In genomic region chr4:136333191-136333590, GRCm38 (mm10) we compare ENCODE assay signal across 29 mouse cellular contexts. TPM values are rescaled to one million over a fixed set of nuclear protein-coding genes. Genes with fewer than 3 reads are reported as not detected.
DNase-seq lines count a peak whose midpoint lies in the region; ATAC-seq and TF ChIP-seq lines count a peak whose summit lies in the region.
"Had no signal": no experiment of that assay in that cellular context is flagged by ENCODE, and none has a peak within 500 bp of the region (broad histone marks: within the 10 kb centered on the region; RNA-seq: fewer than 3 reads in every experiment).

No protein-coding gene starts in this region.

- no peak for TF ChIP-seq POLR2A in embryonic fibroblast, embryonic 13.5 days (IDR thresholded peaks at IDR 0.05; ENCODE audit: low read depth, low read length)

- H3K27ac ChIP-seq in heart, embryonic 13.5 days (replicated peaks) = peak overlapping the region; percentile 48; the same call in 1 of the 2 replicates
- no peak overlapping the region for H3K27ac ChIP-seq in lung, postnatal 0 days (ENCODE audit: low read length)
- peak overlapping the region; percentile 90 for H3K27ac ChIP-seq in embryonic fibroblast, embryonic 13.5 days (ENCODE audit: insufficient read depth, low read length)
- H3K27ac ChIP-seq: embryonic facial prominence, embryonic 10.5 days; embryonic facial prominence, embryonic 12.5 days; forebrain, embryonic 10.5 days; forebrain, embryonic 12.5 days had no signal

- no peak for TF ChIP-seq CTCF in lung, postnatal 0 days (IDR thresholded peaks at IDR 0.05)
- no peak for TF ChIP-seq CTCF in embryonic fibroblast, embryonic 13.5 days (IDR thresholded peaks at IDR 0.05; ENCODE audit: borderline replicate concordance, insufficient read depth, low read length)

- 0 out of 2 replicates have a peak, but pooled peaks have one; percentile 21 for TF ChIP-seq EP300 in lung, postnatal 0 days (IDR thresholded peaks at IDR 0.05)

- no peak overlapping the region for H3K4me2 ChIP-seq in heart, embryonic 13.5 days
- H3K4me2 ChIP-seq in lung, postnatal 0 days (replicated peaks; ENCODE audit: low read depth, low read length) = no peak overlapping the region
- H3K4me2 ChIP-seq: embryonic facial prominence, embryonic 12.5 days; forebrain, embryonic 12.5 days had no signal

- DNase-seq in heart, adult 8-10 months (ENCODE audit: low spot score) = no peak
- DNase-seq in lung, postnatal 0 days (ENCODE audit: low spot score) = no peak
- DNase-seq in lung, adult 18-20 months = no peak
- peak; percentile 81 for DNase-seq in Muller cell, postnatal 12 days (ENCODE audit: inconsistent ontology term)
- DNase-seq in testis, postnatal 14 days (ENCODE audit: low spot score) = no peak
- DNase-seq in right cerebral cortex, postnatal 14 days = no peak
- DNase-seq: adrenal gland, adult 8-10 months; adrenal gland, postnatal 14 days; adrenal gland, postnatal 36 days; B cell, adult 2 months; cerebellum, adult 11-12 months; cerebellum, adult 2 months; cerebellum, adult 9-10 months; cerebellum, postnatal 10 days; cerebellum, postnatal 25 days had no signal

- peaks cover 75% of the 10 kb centered on the region for H3K36me3 ChIP-seq in heart, embryonic 13.5 days
- 0 out of 2 replicates have a peak, but pooled peaks cover 8% of the 10 kb centered on the region for H3K36me3 ChIP-seq in lung, postnatal 0 days (ENCODE audit: insufficient read depth, low read length)

- no peaks in the 10 kb centered on the region for H3K9me3 ChIP-seq in heart, embryonic 13.5 days
- H3K9me3 ChIP-seq in lung, postnatal 0 days (ENCODE audit: low read length) = no peaks in the 10 kb centered on the region
- H3K9me3 ChIP-seq: embryonic facial prominence, embryonic 10.5 days; embryonic facial prominence, embryonic 12.5 days; forebrain, embryonic 10.5 days; forebrain, embryonic 12.5 days; G1E had no signal

- H3K4me1 ChIP-seq in heart, embryonic 13.5 days = peaks cover 42% of the 10 kb centered on the region
- H3K4me1 ChIP-seq in lung, postnatal 0 days (ENCODE audit: insufficient read depth, low read depth, low read length) = no peaks in the 10 kb centered on the region
- peaks cover 6% of the 10 kb centered on the region for H3K4me1 ChIP-seq in embryonic fibroblast, embryonic 13.5 days (ENCODE audit: control insufficient read depth, insufficient read depth, low read length)
- H3K4me1 ChIP-seq: embryonic facial prominence, embryonic 10.5 days; embryonic facial prominence, embryonic 12.5 days; forebrain, embryonic 10.5 days; forebrain, embryonic 12.5 days had no signal

- WGBS in heart, embryonic 13.5 days = 58% methylated on average over 3 of the region's 3 CpGs
- 77% methylated on average over 3 of the region's 3 CpGs for WGBS in lung, postnatal 0 days

- no peaks in the 10 kb centered on the region for H3K27me3 ChIP-seq in heart, embryonic 13.5 days (replicated peaks)
- no peaks in the 10 kb centered on the region for H3K27me3 ChIP-seq in lung, postnatal 0 days (replicated peaks; ENCODE audit: insufficient read depth, low read length)
- H3K27me3 ChIP-seq: CH12.LX; embryonic facial prominence, embryonic 12.5 days; forebrain, embryonic 12.5 days; Patski had no signal

- no peak for ATAC-seq in heart, embryonic 13.5 days (ENCODE audit: extremely low read depth, insufficient number of reproducible peaks, low FRiP score, low TSS enrichment)
- ATAC-seq in lung, postnatal 0 days = no peak
- ATAC-seq: activated CD4-positive, CD25-positive, alpha-beta regulatory T cell, adult 4 months; CD4-positive, CD25-positive, alpha-beta regulatory T cell, adult 4 months; forebrain, embryonic 14.5 days; forebrain, embryonic 16.5 days; Patski had no signal

- H3K9ac ChIP-seq in heart, embryonic 13.5 days = no peak overlapping the region
- no peak overlapping the region for H3K9ac ChIP-seq in lung, postnatal 0 days (replicated peaks; ENCODE audit: low read depth)
- H3K9ac ChIP-seq: embryonic facial prominence, embryonic 12.5 days; forebrain, embryonic 12.5 days had no signal

- H3K4me3 ChIP-seq in heart, embryonic 13.5 days = no peak overlapping the region
- no peak overlapping the region for H3K4me3 ChIP-seq in lung, postnatal 0 days (ENCODE audit: low read depth, low read length)
- no peak overlapping the region for H3K4me3 ChIP-seq in embryonic fibroblast, embryonic 13.5 days (ENCODE audit: insufficient read depth, low read length)
- H3K4me3 ChIP-seq: embryonic facial prominence, embryonic 10.5 days; embryonic facial prominence, embryonic 12.5 days; erythroblast, embryonic 14.5 days; forebrain, embryonic 10.5 days; forebrain, embryonic 12.5 days had no signal

RNA-seq across cellular contexts. Expression of gene Hnrnpr, which starts 22.4 kb away (rescaled TPM):
- 109 and 116 TPM in 2 replicates for polyA plus RNA-seq in heart, embryonic 13.5 days (2015; fragmentation: Nextera tagmentation; extraction: Ambion mirVana)
- 10 to 100 TPM; 34.6 to 47.6 (median 41.4) TPM for total RNA-seq in heart, adult 8-10 months (2022)
- 82.2 and 82.9 TPM in 2 replicates for polyA plus RNA-seq in lung, postnatal 0 days (2015; fragmentation: Nextera tagmentation; extraction: Ambion mirVana)
- 88.0 and 105 TPM in 2 replicates for polyA plus RNA-seq in embryonic fibroblast, embryonic 13.5 days (2011; ENCODE audit: insufficient read length, low read depth, missing spikeins)

RNA-seq across cellular contexts. Expression of gene Zfp46, which starts 48.7 kb away (rescaled TPM):
- polyA plus RNA-seq in heart, embryonic 13.5 days (2015; fragmentation: Nextera tagmentation; extraction: Ambion mirVana) = 18.3 and 19.7 TPM in 2 replicates
- total RNA-seq in heart, adult 8-10 months (2022) = 10 to 100 TPM; 31.3 to 46.4 (median 39.0) TPM
- 18.4 and 21.0 TPM in 2 replicates for polyA plus RNA-seq in lung, postnatal 0 days (2015; fragmentation: Nextera tagmentation; extraction: Ambion mirVana)
- polyA plus RNA-seq in embryonic fibroblast, embryonic 13.5 days (2011; ENCODE audit: insufficient read length, low read depth, missing spikeins) = 22.4 and 23.2 TPM in 2 replicates
